Mouse (Mus musculus) left cerebral cortex, adult 2 months (tissue): ENCODE measurements at regions not wholly inside any gene's neighbourhood (a gene's known extent, or its start where the extent isn't known, plus 50 kb on each side); places are given as distances from the start of the nearest gene placed in this dataset.
A peak's percentile ranks its signal among the peaks of the same experiment; 100 is the strongest.

Source experiments
- DNase-seq, 2 experiments: peaks; one replicate each; pipeline ENCODE4 v3.0.0; 2021 to 2022; ENCODE audit warnings: low spot score in 2 of 2, mixed read lengths in 1 of 2; ENCODE audit errors: extremely low spot score in 1 of 2
- H3K27ac ChIP-seq: fragments of 200-600 bp; 2 replicates; pipeline ENCODE4 v1.8.1; 2022
- H3K4me3 ChIP-seq: fragments of 200-600 bp; 2 replicates; pipeline ENCODE4 v1.8.1; 2022
- CTCF ChIP-seq: fragments of 200-600 bp; IDR thresholded peaks from 2 replicates; pipeline ENCODE4 v1.8.1; 2022; ENCODE audit warnings: antibody characterized with exemption, mild to moderate bottlenecking, moderate library complexity
- intact Hi-C: fragments of 180-260 bp; cut with DNase I; formaldehyde crosslinking; loops from one replicate; pipeline ENCODE4 v1.15.1; 2025

DNA sequence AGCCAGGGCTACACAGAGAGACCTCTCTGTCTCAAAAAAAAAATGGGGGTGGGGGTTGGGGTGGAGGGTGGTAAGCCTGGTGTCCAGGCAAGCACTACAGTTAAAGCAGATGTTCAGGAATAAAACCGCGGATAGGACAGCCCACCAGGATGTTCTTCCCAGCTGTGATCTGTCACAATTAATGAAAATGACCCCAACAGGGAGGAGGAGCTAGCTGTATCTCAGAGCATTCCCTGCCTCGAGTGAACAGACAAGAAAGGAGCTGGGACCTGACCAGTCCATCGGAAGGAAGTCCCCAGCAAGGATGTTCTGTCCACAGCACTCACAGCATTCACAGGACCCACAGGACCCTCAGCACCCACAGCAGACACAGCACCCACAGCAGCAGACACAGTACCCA is 80.4 kb downstream of the Utp6 start:
- H3K4me3 ChIP-seq = no peak overlapping the region
- no peak for DNase-seq
- intact Hi-C loops = no loop called here
- no peak for TF ChIP-seq CTCF
- H3K27ac ChIP-seq = no peak overlapping the region

DNA sequence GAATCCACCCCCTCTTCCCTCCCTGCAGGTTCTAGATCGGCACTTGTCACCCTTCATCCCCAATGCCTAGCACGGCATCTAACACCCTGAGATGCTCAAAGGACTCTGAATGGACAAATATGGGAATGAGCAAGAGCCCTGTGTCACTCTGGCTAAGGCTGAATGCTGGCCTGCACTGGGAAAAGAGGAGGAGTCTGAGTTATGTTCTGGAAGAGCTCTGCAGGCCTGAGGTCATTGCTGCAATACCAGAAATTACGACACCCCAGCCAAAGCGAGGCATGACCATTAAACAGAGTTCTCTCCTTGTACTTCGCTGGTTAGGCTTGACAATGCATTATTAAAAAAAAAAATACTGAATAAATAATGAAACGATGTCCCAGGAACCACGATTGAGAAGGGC is 84.1 kb downstream of the Utp6 start:
- no peak for TF ChIP-seq CTCF
- intact Hi-C loops = no loop called here

DNA sequence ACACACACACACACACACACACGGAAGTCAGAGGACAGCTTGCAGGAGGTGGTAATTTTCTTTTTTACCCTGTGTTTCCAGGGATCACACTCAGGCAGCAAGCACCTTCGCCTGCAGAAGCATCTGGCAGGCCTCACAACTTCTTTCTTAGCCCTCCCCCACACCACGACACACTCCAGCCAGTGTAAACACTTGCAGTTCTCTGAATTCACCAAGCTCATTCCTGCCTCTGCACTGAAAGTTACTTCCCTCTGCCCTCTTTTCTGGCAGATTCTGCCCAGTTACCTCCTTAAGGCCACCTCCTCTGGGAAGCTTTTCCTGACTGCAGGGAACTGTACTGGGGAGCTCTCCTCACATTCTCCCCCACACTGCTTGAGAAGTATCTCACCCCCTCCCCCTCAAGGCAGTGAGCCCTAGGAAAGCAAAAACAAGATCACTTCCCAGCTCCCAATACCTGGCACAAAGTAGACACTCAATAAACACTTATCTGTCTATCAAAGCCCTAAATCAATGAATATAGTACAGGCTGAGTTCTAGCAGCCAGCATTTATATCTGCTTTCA is 84.9 kb downstream of the Utp6 start:
- no peak for TF ChIP-seq CTCF
- no peak overlapping the region for H3K27ac ChIP-seq
- H3K4me3 ChIP-seq = no peak overlapping the region
- DNase-seq = peak in 1 of 2 experiments; percentile 13
- intact Hi-C loops = no loop called here

More for the DNA sequence above, 84.1 kb downstream of the Utp6 start:
- DNase-seq = no peak
- H3K27ac ChIP-seq = no peak overlapping the region
- no peak overlapping the region for H3K4me3 ChIP-seq

DNA sequence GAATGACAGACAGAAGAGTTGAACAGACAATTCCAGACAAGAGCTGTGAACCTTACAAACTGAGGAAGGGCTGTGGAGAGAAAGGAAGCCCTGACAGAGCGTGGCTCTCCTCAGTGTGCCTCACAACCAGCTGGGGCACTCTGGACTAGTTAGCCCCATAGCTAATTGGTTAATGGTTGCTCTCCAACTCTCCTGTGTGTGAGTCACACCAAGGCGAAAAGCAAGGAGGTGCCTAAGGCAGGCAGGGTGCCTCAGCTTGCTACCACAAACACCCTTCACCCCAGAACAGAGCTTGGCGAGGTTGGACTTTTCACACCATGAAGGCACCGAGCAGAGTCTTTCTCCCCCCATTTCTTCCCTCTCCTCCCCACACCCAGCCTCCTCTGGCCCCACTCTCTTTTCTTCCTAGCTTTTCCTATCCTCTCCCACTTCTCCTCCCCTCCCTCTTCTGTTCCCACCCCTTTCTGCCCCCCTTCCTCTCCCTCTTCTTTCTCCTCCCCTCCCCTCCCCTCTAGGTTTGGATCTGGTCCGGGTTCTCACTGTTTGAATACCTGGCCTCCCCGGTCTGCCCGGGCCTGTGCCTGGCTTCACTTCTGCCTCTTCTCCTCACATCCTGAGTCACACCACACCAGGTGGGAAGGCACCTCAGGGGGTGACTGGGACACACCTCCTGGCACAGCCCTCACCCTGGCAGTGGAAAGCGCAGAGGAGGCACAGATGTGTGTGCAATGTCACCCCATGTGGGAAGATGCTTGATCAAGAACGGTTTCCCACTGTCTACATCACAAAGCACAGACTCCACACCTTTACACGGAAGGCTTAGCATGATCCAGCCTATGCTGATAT is 90.2 kb downstream of the Utp6 start:
- intact Hi-C loops = no loop called here
- no peak overlapping the region for H3K4me3 ChIP-seq
- TF ChIP-seq CTCF = no peak
- no peak overlapping the region for H3K27ac ChIP-seq
- no peak for DNase-seq

DNA sequence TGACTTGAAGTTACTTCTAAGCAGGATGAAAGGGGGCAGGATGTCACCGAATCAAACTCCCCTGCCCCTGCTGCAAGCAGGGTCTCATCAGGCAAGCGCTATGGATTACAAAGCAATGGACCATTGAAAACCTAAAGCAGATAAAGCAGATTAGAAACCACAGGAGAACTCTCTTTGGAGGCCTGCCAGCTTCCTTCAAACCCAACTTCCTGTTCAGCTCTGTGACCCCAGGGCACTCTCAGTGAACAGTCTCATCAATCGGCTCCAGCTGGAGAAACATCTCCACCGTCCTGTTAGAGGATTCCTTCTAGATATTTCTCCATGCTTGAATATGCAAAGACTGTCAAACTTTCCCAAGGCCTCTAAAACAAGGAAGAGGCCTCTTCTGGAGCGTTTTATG is 92.0 kb downstream of the Utp6 start:
- intact Hi-C loops = no loop called here
- no peak for TF ChIP-seq CTCF
- no peak overlapping the region for H3K27ac ChIP-seq
- H3K4me3 ChIP-seq = no peak overlapping the region
- DNase-seq = no peak

DNA sequence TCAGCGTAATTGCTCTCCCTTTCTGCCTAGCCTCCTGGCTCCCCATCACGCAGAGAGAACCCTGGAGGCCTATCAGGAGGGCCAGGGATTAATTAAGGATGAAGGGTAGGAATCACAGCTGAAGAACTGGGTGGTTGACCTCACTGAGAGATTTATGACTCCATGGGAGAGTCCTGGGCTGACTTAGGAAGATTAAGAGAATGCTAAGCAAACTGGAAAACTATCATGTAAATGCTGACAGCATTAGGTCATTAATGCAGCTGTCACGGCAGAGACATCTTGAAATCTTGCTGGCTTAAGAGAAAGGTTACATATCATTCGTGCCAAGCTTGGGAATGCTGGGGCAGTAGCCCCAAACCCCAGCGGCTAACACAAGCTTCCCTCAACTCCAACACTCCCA is 93.2 kb downstream of the Utp6 start:
- Histone ChIP-seq H3K27ac (no peak overlapping the region), H3K4me3 (no peak overlapping the region)
- no peak for TF ChIP-seq CTCF
- DNase-seq = no peak
- intact Hi-C loops = no loop called here

DNA sequence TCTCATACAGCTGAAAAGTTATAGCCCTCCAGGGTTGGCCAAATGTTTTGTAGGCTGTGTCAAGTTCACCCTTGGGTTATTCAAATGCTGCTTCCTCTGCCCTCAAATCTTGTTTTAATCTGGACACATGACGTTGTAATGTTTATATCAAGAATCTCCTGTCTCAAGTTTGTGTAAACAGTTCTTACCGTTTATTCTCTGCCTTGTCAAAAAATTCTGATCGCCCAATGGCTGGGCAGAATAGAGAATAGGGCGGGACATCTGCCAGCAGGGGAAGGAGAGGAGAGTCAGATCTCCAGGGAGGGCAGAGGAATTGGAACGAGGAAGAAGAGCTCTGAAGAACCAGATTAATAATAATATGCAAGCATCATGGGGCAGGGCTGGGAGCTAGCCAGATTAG is 97.4 kb downstream of the Utp6 start:
- TF ChIP-seq CTCF = no peak
- no peak for DNase-seq
- intact Hi-C loops = no loop called here
- Histone ChIP-seq H3K27ac (no peak overlapping the region), H3K4me3 (no peak overlapping the region)

DNA sequence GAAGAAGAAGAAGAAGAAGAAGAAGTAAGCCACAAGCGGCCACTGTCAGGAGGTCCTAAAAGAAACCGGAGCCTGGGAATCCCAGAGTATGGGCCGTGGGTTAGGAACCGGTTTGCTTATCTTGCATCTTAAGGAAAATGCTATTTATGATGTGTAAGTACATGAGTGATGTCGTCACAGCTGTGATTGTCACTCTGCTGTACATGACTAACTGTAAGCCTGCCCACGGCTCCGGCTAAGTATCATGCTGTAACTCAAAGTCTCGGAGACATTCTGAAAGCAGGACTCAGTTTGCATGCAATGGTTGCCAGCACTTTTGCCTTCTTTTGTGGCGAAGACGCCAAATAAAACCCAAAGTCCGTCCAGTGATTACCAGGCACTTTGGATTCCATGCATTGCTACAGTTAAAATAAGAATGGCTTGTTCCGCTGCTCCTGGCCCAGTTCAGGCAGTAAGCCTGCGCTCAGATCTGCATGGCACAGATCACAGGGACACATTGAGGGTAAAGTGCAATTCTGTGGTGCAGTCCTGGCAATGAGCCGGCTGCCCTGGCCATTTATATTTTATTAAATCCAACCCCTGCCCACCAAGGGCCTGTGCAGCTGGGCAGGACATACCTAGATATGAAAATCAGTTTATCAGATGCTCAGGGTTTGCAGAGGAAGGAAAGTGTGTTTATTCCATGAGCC is 98.6 kb downstream of the Utp6 start:
- DNase-seq = no peak
- intact Hi-C loops = no loop called here
- TF ChIP-seq CTCF = no peak
- Histone ChIP-seq H3K4me3 (no peak overlapping the region), H3K27ac (no peak overlapping the region)

DNA sequence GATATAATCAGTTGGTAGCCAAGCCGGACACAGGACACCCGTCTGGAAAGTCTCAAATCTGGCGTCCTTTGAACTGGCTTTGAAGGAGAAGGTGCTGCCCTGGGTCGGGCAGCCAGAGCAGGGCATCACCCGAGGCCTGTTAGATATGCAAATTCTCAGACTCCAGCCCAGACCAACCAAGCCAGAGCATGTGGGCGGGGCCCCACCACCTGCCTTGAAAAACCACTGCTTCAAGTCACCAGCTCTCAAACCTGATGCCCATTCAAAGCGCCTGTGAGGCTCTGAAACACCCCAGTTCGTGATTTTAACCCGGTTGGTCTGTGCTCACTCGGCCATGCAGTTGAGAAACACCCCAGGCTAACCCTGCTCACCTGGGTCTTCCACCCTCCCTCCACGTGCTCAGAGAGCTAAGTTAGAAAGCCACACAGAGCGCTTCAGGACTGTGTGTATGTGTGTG is 101.6 kb downstream of the Utp6 start:
- Histone ChIP-seq H3K27ac (no peak overlapping the region), H3K4me3 (no peak overlapping the region)
- intact Hi-C loops = no loop called here
- DNase-seq = no peak
- no peak for TF ChIP-seq CTCF

DNA sequence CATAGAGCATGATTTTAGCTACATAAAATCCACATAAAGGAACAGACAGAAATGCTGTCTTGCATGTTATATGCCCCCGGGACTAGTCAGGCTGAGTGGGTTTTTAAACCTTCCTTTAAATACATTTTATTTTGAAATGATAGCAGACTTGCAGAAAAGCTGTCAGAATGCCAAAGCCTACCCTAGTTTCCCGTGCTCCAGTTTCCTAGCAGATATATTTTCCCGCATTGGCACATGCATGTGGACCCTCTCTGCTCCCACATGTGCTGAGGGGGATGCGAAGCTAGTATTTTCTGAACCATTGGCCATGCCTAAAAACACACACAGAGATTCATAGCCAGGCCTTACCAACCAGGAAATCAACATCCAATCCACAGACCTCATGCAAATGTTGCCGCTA is 105.8 kb downstream of the Utp6 start:
- DNase-seq = no peak
- no peak for TF ChIP-seq CTCF
- Histone ChIP-seq H3K27ac (no peak overlapping the region), H3K4me3 (no peak overlapping the region)
- intact Hi-C loops = no loop called here

DNA sequence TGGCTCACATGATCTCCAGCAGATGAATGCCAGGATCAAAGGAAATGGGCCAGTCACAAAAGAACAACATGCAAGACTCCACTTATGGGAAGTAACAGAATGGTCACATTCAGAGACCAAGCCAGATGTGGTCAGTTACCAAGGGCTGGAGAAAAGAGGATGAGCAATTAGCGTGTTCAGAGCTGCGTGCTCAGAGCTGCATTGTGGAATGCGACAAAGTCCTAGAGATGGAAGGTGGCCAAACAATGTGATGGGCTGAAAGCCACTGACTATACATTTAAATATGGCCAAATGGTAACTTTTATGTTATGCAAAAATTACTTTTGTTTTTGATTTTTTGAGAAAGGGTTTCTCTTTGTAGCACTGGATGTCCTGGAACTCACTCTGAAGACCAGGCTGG is 112.6 kb downstream of the Utp6 start:
- no peak for DNase-seq
- TF ChIP-seq CTCF = no peak
- H3K4me3 ChIP-seq = no peak overlapping the region
- intact Hi-C loops = no loop called here
- H3K27ac ChIP-seq = no peak overlapping the region

DNA sequence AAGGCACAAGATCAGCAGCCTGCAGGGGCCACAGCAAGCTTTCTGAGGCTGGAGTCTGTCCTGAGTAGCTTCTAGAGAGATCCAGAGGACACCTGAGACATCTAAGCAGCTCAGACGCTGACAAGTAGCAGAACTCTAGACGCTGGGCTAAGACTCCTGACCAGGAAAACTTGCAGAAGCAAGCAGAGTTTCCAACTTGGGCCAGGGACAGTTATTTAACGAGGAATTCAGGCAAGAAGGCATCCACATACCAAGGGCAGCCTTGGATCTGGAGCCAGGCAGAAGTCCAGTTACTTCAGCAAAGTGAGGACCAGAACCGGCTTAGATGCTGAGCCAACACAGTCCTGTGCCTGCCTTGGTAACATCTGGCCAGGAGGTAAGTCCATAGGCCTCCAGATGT is 117.8 kb downstream of the Utp6 start:
- Histone ChIP-seq H3K27ac (no peak overlapping the region), H3K4me3 (no peak overlapping the region)
- intact Hi-C loops = no loop called here
- no peak for DNase-seq
- no peak for TF ChIP-seq CTCF
